Mouse (Mus musculus): ENCODE data around the gene Zfp62. TPM values are rescaled to one million over a fixed set of nuclear protein-coding genes. Genes with fewer than 3 reads are reported as not detected.

The Zfp62 gene
- polyA plus RNA-seq, 1 experiment, result 0.38 TPM

DNA sequence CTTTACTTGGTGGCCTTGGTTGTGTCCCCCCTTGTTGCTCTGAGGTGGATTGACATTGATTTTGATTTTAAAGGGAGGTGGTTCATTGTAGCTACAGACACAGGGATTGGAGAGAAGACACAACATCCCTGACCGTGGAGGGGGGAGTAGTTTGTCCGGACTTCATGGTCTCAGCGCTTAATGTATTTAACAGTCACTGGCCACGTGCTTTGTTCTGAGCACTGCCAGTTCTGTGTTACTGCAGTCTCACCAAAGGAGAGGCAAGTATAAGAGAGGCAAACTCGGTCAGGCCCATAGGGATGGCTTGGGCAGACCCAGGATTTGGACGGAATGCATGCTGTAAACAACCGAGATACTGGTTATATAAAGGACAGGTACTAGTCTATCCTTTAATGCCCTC lies 61.0 kb downstream of the Zfp62 start:
- Histone ChIP-seq H3K27me3 (ENCODE audit: control insufficient read depth, insufficient read depth, low read length) (no peaks in the 10 kb centered on the region), H3K27ac (ENCODE audit: insufficient read depth, low read depth, low read length) (no peak overlapping the region), H3K36me3 (ENCODE audit: control insufficient read depth, insufficient read depth, low read length) (peaks cover 35% of the 10 kb centered on the region), H3K4me3 (ENCODE audit: low read depth, low read length) (no peak overlapping the region), H3K4me1 (ENCODE audit: control insufficient read depth, insufficient read depth, insufficient read length, low read length) (peaks cover 33% of the 10 kb centered on the region)
- TF ChIP-seq POLR2A (IDR thresholded peaks at IDR 0.05; ENCODE audit: low read depth, low read length) (no peak), CTCF (IDR thresholded peaks at IDR 0.05; ENCODE audit: extremely low read depth, insufficient read length, insufficient replicate concordance, low read depth, low read length) (no peak)
- 86% methylated on average over 7 of the region's 7 CpGs for WGBS

DNA sequence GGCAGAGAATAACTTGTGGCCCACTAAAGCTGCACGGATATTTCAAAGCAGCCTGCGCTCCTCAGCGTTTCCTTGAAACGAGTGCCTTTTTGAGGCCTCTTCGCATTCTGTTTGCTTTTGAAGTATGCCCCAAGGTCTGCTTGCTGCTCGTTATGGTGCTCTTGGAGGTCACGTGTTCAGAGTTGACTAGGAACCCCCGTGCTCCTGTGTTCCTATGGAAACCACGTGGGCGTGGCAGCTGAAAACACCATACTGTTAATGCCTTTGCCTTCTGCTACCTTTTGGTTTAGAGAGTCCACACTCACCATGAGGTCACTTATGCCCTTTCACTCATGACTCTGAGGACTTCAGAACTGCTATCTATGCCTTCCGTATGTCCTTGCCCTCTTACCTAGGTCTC lies 61.5 kb downstream of the Zfp62 start:
- H3K4me3 ChIP-seq (ENCODE audit: low read depth, low read length), result no peak overlapping the region
- no peak overlapping the region for H3K27ac ChIP-seq (ENCODE audit: insufficient read depth, low read depth, low read length)
- no peaks in the 10 kb centered on the region for H3K27me3 ChIP-seq (ENCODE audit: control insufficient read depth, insufficient read depth, low read length)
- WGBS, result 49% methylated on average over 11 of the region's 11 CpGs
- peaks cover 35% of the 10 kb centered on the region for H3K36me3 ChIP-seq (ENCODE audit: control insufficient read depth, insufficient read depth, low read length)
- peaks cover 32% of the 10 kb centered on the region for H3K4me1 ChIP-seq (ENCODE audit: control insufficient read depth, insufficient read depth, insufficient read length, low read length)
- TF ChIP-seq CTCF (IDR thresholded peaks at IDR 0.05; ENCODE audit: extremely low read depth, insufficient read length, insufficient replicate concordance, low read depth, low read length) (no peak), POLR2A (IDR thresholded peaks at IDR 0.05; ENCODE audit: low read depth, low read length) (no peak)

GRCm38 (mm10) chr11:49265101-49265500 lies 62.0 kb downstream of the Zfp62 start:
- H3K27ac ChIP-seq (ENCODE audit: insufficient read depth, low read depth, low read length), result no peak overlapping the region
- H3K27me3 ChIP-seq (ENCODE audit: control insufficient read depth, insufficient read depth, low read length), result no peaks in the 10 kb centered on the region
- H3K4me1 ChIP-seq (ENCODE audit: control insufficient read depth, insufficient read depth, insufficient read length, low read length), result peaks cover 29% of the 10 kb centered on the region
- peaks cover 35% of the 10 kb centered on the region for H3K36me3 ChIP-seq (ENCODE audit: control insufficient read depth, insufficient read depth, low read length)
- no peak overlapping the region for H3K4me3 ChIP-seq (ENCODE audit: low read depth, low read length)
- 78% methylated on average over 8 of the region's 8 CpGs for WGBS
- no peak for TF ChIP-seq CTCF (IDR thresholded peaks at IDR 0.05; ENCODE audit: extremely low read depth, insufficient read length, insufficient replicate concordance, low read depth, low read length)
- TF ChIP-seq POLR2A (IDR thresholded peaks at IDR 0.05; ENCODE audit: low read depth, low read length), result no peak

- 57% methylated on average over 6 of the region's 6 CpGs for WGBS
- Histone ChIP-seq H3K27ac (ENCODE audit: insufficient read depth, low read depth, low read length) (no peak overlapping the region), H3K4me3 (ENCODE audit: low read depth, low read length) (no peak overlapping the region), H3K36me3 (ENCODE audit: control insufficient read depth, insufficient read depth, low read length) (peaks cover 30% of the 10 kb centered on the region), H3K4me1 (ENCODE audit: control insufficient read depth, insufficient read depth, insufficient read length, low read length) (peaks cover 14% of the 10 kb centered on the region), H3K27me3 (ENCODE audit: control insufficient read depth, insufficient read depth, low read length) (no peaks in the 10 kb centered on the region)
- TF ChIP-seq CTCF (IDR thresholded peaks at IDR 0.05; ENCODE audit: extremely low read depth, insufficient read length, insufficient replicate concordance, low read depth, low read length), result no peak
- no peak for TF ChIP-seq POLR2A (IDR thresholded peaks at IDR 0.05; ENCODE audit: low read depth, low read length)
Measured at GRCm38 (mm10) chr11:49266671-49267070, 63.6 kb downstream of the Zfp62 start.

DNA sequence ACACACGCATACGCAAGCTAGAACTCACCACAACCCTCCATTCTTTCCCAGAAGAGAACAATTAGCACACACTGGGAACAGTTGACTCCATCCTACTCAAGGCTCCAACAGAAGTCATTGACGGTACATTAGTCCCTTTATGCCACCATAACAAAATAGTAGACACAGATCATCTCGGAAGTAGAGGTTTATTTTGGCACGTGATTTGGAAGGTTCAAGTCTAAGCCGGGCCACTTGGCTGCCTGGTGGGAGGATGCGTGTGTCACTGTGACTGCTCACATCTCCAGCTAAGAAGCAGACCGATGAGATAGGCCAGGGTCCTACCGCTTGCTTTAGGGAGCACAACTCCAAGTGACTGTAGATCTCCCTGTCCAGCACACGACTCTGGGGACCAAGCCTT lies 64.2 kb downstream of the Zfp62 start:
- Histone ChIP-seq H3K4me3 (ENCODE audit: low read depth, low read length) (no peak overlapping the region), H3K27me3 (ENCODE audit: control insufficient read depth, insufficient read depth, low read length) (no peaks in the 10 kb centered on the region), H3K27ac (ENCODE audit: insufficient read depth, low read depth, low read length) (no peak overlapping the region), H3K4me1 (ENCODE audit: control insufficient read depth, insufficient read depth, insufficient read length, low read length) (peaks cover 7% of the 10 kb centered on the region; the same call in 1 of the 2 replicates), H3K36me3 (ENCODE audit: control insufficient read depth, insufficient read depth, low read length) (peaks cover 23% of the 10 kb centered on the region)
- TF ChIP-seq POLR2A (IDR thresholded peaks at IDR 0.05; ENCODE audit: low read depth, low read length) (no peak), CTCF (IDR thresholded peaks at IDR 0.05; ENCODE audit: extremely low read depth, insufficient read length, insufficient replicate concordance, low read depth, low read length) (no peak)
- 85% methylated on average over 10 of the region's 10 CpGs for WGBS

DNA sequence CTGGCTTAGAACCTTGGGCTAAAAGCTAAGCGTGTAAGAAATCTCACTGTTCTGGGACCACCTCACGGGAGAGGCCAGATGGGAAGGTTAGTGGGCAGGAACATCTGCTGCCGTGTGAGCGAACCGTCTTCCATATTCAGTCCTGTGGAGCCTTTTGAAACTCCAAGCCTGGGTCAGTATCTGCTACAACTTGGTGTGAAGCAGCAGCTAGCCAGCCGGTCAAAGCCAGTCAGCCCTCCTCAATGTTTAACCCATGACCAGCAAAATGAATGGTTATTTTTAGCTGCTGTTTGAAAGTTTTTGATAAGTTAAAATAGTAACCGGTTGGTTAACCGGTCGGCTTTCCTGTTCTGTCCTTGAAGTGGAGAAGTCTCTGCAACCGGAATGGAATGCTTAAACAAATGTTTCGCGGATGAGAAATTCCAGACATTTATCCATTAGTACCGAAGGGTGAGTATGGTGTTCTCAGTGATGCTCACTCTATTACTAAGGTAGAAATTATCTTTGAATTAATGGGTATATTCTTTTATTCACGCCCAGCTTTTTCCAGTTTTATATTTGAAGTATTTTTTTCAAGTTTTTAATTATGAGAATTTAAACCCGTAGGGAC lies 65.0 kb downstream of the Zfp62 start:
- no peak overlapping the region for H3K4me3 ChIP-seq (ENCODE audit: low read depth, low read length)
- no peaks in the 10 kb centered on the region for H3K27me3 ChIP-seq (ENCODE audit: control insufficient read depth, insufficient read depth, low read length)
- H3K36me3 ChIP-seq (ENCODE audit: control insufficient read depth, insufficient read depth, low read length), result peaks cover 19% of the 10 kb centered on the region
- H3K27ac ChIP-seq (ENCODE audit: insufficient read depth, low read depth, low read length), result no peak overlapping the region
- 76% methylated on average over 15 of the region's 15 CpGs for WGBS
- peaks cover 3% of the 10 kb centered on the region; the same call in 1 of the 2 replicates for H3K4me1 ChIP-seq (ENCODE audit: control insufficient read depth, insufficient read depth, insufficient read length, low read length)
- TF ChIP-seq CTCF (IDR thresholded peaks at IDR 0.05; ENCODE audit: extremely low read depth, insufficient read length, insufficient replicate concordance, low read depth, low read length) (no peak), POLR2A (IDR thresholded peaks at IDR 0.05; ENCODE audit: low read depth, low read length) (no peak)

Other genes starting within 250 kb of the Zfp62 start
- 0.03 and 0.47 TPM in 2 replicates for gene Olfr56, start 224.4 kb upstream of the Zfp62 start, polyA plus RNA-seq (2012; rRNA removed)
- 0.94 and 1.3 TPM in 2 replicates for gene 9930111J21Rik1, start 223.9 kb upstream of the Zfp62 start, polyA plus RNA-seq (2012; rRNA removed)
- 0.01 and 0.13 TPM in 2 replicates for gene Gm12185, start 211.1 kb upstream of the Zfp62 start, polyA plus RNA-seq (2012; rRNA removed)
- gene Tgtp1, start 209.1 kb upstream of the Zfp62 start, polyA plus RNA-seq (2012; rRNA removed), result 0.17 and 0.29 TPM in 2 replicates
- gene 9930111J21Rik2, start 152.1 kb upstream of the Zfp62 start, polyA plus RNA-seq (2012; rRNA removed), result 0.48 and 0.85 TPM in 2 replicates
- 0.72 and 1.8 TPM in 2 replicates for gene Tgtp2, start 139.1 kb upstream of the Zfp62 start, polyA plus RNA-seq (2012; rRNA removed)
- 2.7 and 8.7 TPM in 2 replicates for gene Ifi47, start 126.7 kb upstream of the Zfp62 start, polyA plus RNA-seq (2012; rRNA removed)
- gene Olfr1396, start 88.4 kb upstream of the Zfp62 start, polyA plus RNA-seq (2012; rRNA removed), result 0.13 TPM in 1 of 2 replicates, not detected in the other
- not detected in 2 replicates for gene Olfr1395, start 61.0 kb upstream of the Zfp62 start, polyA plus RNA-seq (2012; rRNA removed)
- gene Olfr1394, start 48.9 kb upstream of the Zfp62 start, polyA plus RNA-seq (2012; rRNA removed), result not detected in 2 replicates
- 0.53 and 1.2 TPM in 2 replicates for gene Btnl9, start 16.1 kb upstream of the Zfp62 start, polyA plus RNA-seq (2012; rRNA removed)
- 97.4 and 231 TPM in 2 replicates for gene Mgat1, start 40.9 kb downstream of the Zfp62 start, polyA plus RNA-seq (2012; rRNA removed)
- gene Olfr1393, start 75.0 kb downstream of the Zfp62 start, polyA plus RNA-seq (2012; rRNA removed), result 0.10 and 0.42 TPM in 2 replicates
- gene Olfr1392, start 82.0 kb downstream of the Zfp62 start, polyA plus RNA-seq (2012; rRNA removed), result 0.11 and 0.13 TPM in 2 replicates
- gene Olfr10, start 101.4 kb downstream of the Zfp62 start, polyA plus RNA-seq (2012; rRNA removed), result not detected in 2 replicates
- not detected in 2 replicates for gene Olfr1391, start 119.5 kb downstream of the Zfp62 start, polyA plus RNA-seq (2012; rRNA removed)
- not detected in 2 replicates for gene Olfr1390, start 131.9 kb downstream of the Zfp62 start, polyA plus RNA-seq (2012; rRNA removed)
- not detected in 2 replicates for gene Olfr1389, start 219.8 kb downstream of the Zfp62 start, polyA plus RNA-seq (2012; rRNA removed)
- 0.19 and 0.27 TPM in 2 replicates for gene Olfr1388, start 233.3 kb downstream of the Zfp62 start, polyA plus RNA-seq (2012; rRNA removed)

Data from small intestine, adult 2 months (tissue).